Mouse (Mus musculus) lung, postnatal 0 days (tissue): ENCODE data around the gene Myo1b.

Experiments
- CTCF ChIP-seq: IDR thresholded peaks from 2 replicates; pipeline ENCODE4 v1.5.1; 2016; ENCODE audit warnings: antibody characterized with exemption, mild to moderate bottlenecking
- EP300 ChIP-seq: IDR thresholded peaks from 2 replicates; pipeline ENCODE4 v1.6.1; 2016; ENCODE audit warnings: antibody characterized with exemption, mild to moderate bottlenecking, control low read depth

DNA sequence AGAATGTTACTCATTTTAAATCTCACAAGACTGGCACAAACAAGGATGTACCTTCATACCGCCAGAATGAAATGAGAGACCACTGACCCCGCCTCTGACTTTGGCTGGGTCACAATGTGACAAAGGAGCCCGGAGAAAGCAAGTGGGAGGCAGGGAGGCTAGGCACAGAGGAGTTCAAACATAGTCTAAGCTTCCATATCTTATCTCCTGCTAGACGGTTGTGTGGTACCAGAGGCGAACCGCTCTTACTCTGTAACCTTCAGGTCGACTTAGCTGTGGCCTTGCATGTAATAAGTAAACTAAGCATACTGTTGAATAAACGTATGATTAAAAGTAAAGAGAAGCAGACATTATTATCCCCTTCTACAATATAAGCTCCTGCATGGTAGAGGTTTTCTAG is 80.1 kb downstream of the Myo1b start:
- TF ChIP-seq CTCF = no peak
- no peak for TF ChIP-seq EP300
